Mouse (Mus musculus): ENCODE data around the gene Ppp1r14c.

- TF ChIP-seq TCF3 (IDR thresholded peaks at IDR 0.05; ENCODE audit: insufficient read length, low read depth), result no peak
- no peak for TF ChIP-seq POLR2A (IDR thresholded peaks at IDR 0.05; ENCODE audit: insufficient read length, low read depth)
- TF ChIP-seq TCF12 (IDR thresholded peaks at IDR 0.05; ENCODE audit: insufficient read depth, poor library complexity, severe bottlenecking), result no peak
- TF ChIP-seq E2F4 (IDR thresholded peaks at IDR 0.05; ENCODE audit: insufficient read depth), result no peak
- no peak for TF ChIP-seq POLR2AphosphoS2 (IDR thresholded peaks at IDR 0.05; ENCODE audit: insufficient read length, low read depth)
- TF ChIP-seq USF1 (IDR thresholded peaks at IDR 0.05; ENCODE audit: low read depth), result no peak
- no peak for TF ChIP-seq MYOG (IDR thresholded peaks at IDR 0.05; ENCODE audit: control insufficient read depth in 1 of 3, insufficient read depth in 1 of 3, insufficient read length in 2 of 3, low read depth in 2 of 3)
- TF ChIP-seq REST (IDR thresholded peaks at IDR 0.05; ENCODE audit: insufficient read depth, insufficient read length), result no peak
- TF ChIP-seq CEBPB (IDR thresholded peaks at IDR 0.05; ENCODE audit: insufficient read depth, poor library complexity, severe bottlenecking), result no peak
- no peak for TF ChIP-seq MYOD1 (IDR thresholded peaks at IDR 0.05; ENCODE audit: control insufficient read depth in 1 of 3, insufficient read length in 2 of 3, low read depth in 2 of 3)
These were observed 37.7 kb downstream of the Ppp1r14c start for GRCm38 (mm10) chr10:3403416-3404137.

All from myocyte (in vitro differentiated cells).